Mouse (Mus musculus) kidney, postnatal 36 days (tissue): ENCODE data around the gene Tff2.

Source experiments
- DNase-seq, 2 experiments: peaks; one replicate each; pipeline ENCODE4 v3.0.0; 2021 to 2022; ENCODE audit warnings: mixed read lengths in 2 of 2

Gene Tff2

GRCm38 (mm10) chr17:31136291-31136690 is 7.8 kb downstream of the Tff2 start:
- no peak for DNase-seq

GRCm38 (mm10) chr17:31134913-31135312 is 9.2 kb downstream of the Tff2 start:
- no peak for DNase-seq

GRCm38 (mm10) chr17:31133776-31134175 is 10.3 kb downstream of the Tff2 start:
- DNase-seq = no peak

GRCm38 (mm10) chr17:31131269-31131821 is 12.7 kb downstream of the Tff2 start:
- DNase-seq = no peak

- no peak for DNase-seq
These were observed 14.6 kb downstream of the Tff2 start, which contains the start of gene Tff3 for GRCm38 (mm10) chr17:31129452-31129851. Tff3 (minus strand) TSS chr17:31129646.

GRCm38 (mm10) chr17:31128708-31129318 is 15.3 kb downstream of the Tff2 start:
- no peak for DNase-seq

GRCm38 (mm10) chr17:31125548-31126266 is 18.4 kb downstream of the Tff2 start:
- no peak for DNase-seq

GRCm38 (mm10) chr17:31121975-31122374 is 22.1 kb downstream of the Tff2 start:
- peak; percentile 21 to 69 for DNase-seq

GRCm38 (mm10) chr17:31119429-31119828 is 24.7 kb downstream of the Tff2 start:
- DNase-seq = peak; percentile 65 to 90

GRCm38 (mm10) chr17:31117946-31118345 is 26.1 kb downstream of the Tff2 start:
- DNase-seq = no peak

- no peak for DNase-seq
These were observed 28.0 kb downstream of the Tff2 start for GRCm38 (mm10) chr17:31116063-31116462.

- no peak for DNase-seq
These were observed 30.8 kb downstream of the Tff2 start for GRCm38 (mm10) chr17:31113191-31113856.

- peak; percentile 16 to 39 for DNase-seq
These were observed 35.7 kb downstream of the Tff2 start for GRCm38 (mm10) chr17:31108388-31108787.

GRCm38 (mm10) chr17:31103823-31104222 is 40.3 kb downstream of the Tff2 start:
- no peak for DNase-seq

GRCm38 (mm10) chr17:31103007-31103570 is 41.0 kb downstream of the Tff2 start:
- no peak for DNase-seq

- no peak for DNase-seq
These were observed 45.3 kb downstream of the Tff2 start for GRCm38 (mm10) chr17:31098788-31099187.

GRCm38 (mm10) chr17:31096893-31097292 is 47.2 kb downstream of the Tff2 start:
- DNase-seq = no peak

GRCm38 (mm10) chr17:31095570-31095969 is 48.5 kb downstream of the Tff2 start:
- DNase-seq = no peak

GRCm38 (mm10) chr17:31094781-31095180 is 49.3 kb downstream of the Tff2 start:
- DNase-seq = no peak
